Mouse (Mus musculus): ENCODE data around the gene Otulinl. TPM values are rescaled to one million over a fixed set of nuclear protein-coding genes. Genes with fewer than 3 reads are reported as not detected.

Gene Otulinl
- total and polyA plus RNA-seq, 3 experiments, result not detected

GRCm38 (mm10) chr15:27676211-27676610, 5.2 kb downstream of the Otulinl start:
- no peaks in the 10 kb centered on the region for H3K36me3 ChIP-seq (replicated peaks)

GRCm38 (mm10) chr15:27675122-27675521, 6.3 kb downstream of the Otulinl start:
- DNase-seq (ENCODE audit: low spot score), result no peak
- Histone ChIP-seq H3K36me3 (replicated peaks) (no peaks in the 10 kb centered on the region), H3K27me3 (ENCODE audit: insufficient read depth, low read length) (no peaks in the 10 kb centered on the region), H3K4me3 (ENCODE audit: low read depth, low read length) (no peak overlapping the region), H3K4me1 (ENCODE audit: insufficient read depth, low read depth, low read length) (no peaks in the 10 kb centered on the region), H3K9me3 (replicated peaks) (no peaks in the 10 kb centered on the region)
- no peak for ATAC-seq (ENCODE audit: extremely low read depth, insufficient number of reproducible peaks, low FRiP score, poor library complexity, severe bottlenecking)
- TF ChIP-seq GATA2 (IDR thresholded peaks at IDR 0.05; ENCODE audit: borderline replicate concordance, low read depth, low read length), result no peak
- no peak for TF ChIP-seq TAL1 (conservative IDR thresholded peaks at IDR 0.05; ENCODE audit: low read depth, low read length)
- no peak for TF ChIP-seq CTCF (IDR thresholded peaks at IDR 0.05; ENCODE audit: low read depth, low read length)
- TF ChIP-seq POLR2AphosphoS5 (IDR thresholded peaks at IDR 0.05; ENCODE audit: insufficient replicate concordance, low read depth, low read length), result no peak
- TF ChIP-seq GATA1 (IDR thresholded peaks at IDR 0.05; ENCODE audit: borderline replicate concordance, low read length), result no peak

More at GRCm38 (mm10) chr15:27676211-27676610, 5.2 kb downstream of the Otulinl start:
- ATAC-seq (ENCODE audit: extremely low read depth, insufficient number of reproducible peaks, low FRiP score, poor library complexity, severe bottlenecking), result no peak
- no peak overlapping the region for H3K4me3 ChIP-seq (ENCODE audit: low read depth, low read length)
- peaks cover 3% of the 10 kb centered on the region for H3K9me3 ChIP-seq (replicated peaks)
- DNase-seq (ENCODE audit: low spot score), result no peak
- no peaks in the 10 kb centered on the region for H3K4me1 ChIP-seq (ENCODE audit: insufficient read depth, low read depth, low read length)
- H3K27me3 ChIP-seq (ENCODE audit: insufficient read depth, low read length), result no peaks in the 10 kb centered on the region
- no peak for TF ChIP-seq TAL1 (conservative IDR thresholded peaks at IDR 0.05; ENCODE audit: low read depth, low read length)
- TF ChIP-seq GATA2 (IDR thresholded peaks at IDR 0.05; ENCODE audit: borderline replicate concordance, low read depth, low read length), result no peak
- TF ChIP-seq CTCF (IDR thresholded peaks at IDR 0.05; ENCODE audit: low read depth, low read length), result no peak
- TF ChIP-seq POLR2AphosphoS5 (IDR thresholded peaks at IDR 0.05; ENCODE audit: insufficient replicate concordance, low read depth, low read length), result no peak
- no peak for TF ChIP-seq GATA1 (IDR thresholded peaks at IDR 0.05; ENCODE audit: borderline replicate concordance, low read length)

GRCm38 (mm10) chr15:27674041-27674440, 7.3 kb downstream of the Otulinl start:
- Histone ChIP-seq H3K36me3 (replicated peaks) (no peaks in the 10 kb centered on the region), H3K4me1 (ENCODE audit: insufficient read depth, low read depth, low read length) (no peaks in the 10 kb centered on the region), H3K27me3 (ENCODE audit: insufficient read depth, low read length) (no peaks in the 10 kb centered on the region), H3K4me3 (ENCODE audit: low read depth, low read length) (no peak overlapping the region), H3K9me3 (replicated peaks) (no peaks in the 10 kb centered on the region)
- no peak for TF ChIP-seq CTCF (IDR thresholded peaks at IDR 0.05; ENCODE audit: low read depth, low read length)
- TF ChIP-seq GATA1 (IDR thresholded peaks at IDR 0.05; ENCODE audit: borderline replicate concordance, low read length), result no peak
- no peak for TF ChIP-seq POLR2AphosphoS5 (IDR thresholded peaks at IDR 0.05; ENCODE audit: insufficient replicate concordance, low read depth, low read length)
- no peak for TF ChIP-seq TAL1 (conservative IDR thresholded peaks at IDR 0.05; ENCODE audit: low read depth, low read length)
- TF ChIP-seq GATA2 (IDR thresholded peaks at IDR 0.05; ENCODE audit: borderline replicate concordance, low read depth, low read length), result no peak
- DNase-seq (ENCODE audit: low spot score) (no peak), ATAC-seq (ENCODE audit: extremely low read depth, insufficient number of reproducible peaks, low FRiP score, poor library complexity, severe bottlenecking) (no peak)

GRCm38 (mm10) chr15:27673151-27673550, 8.2 kb downstream of the Otulinl start:
- Histone ChIP-seq H3K4me1 (ENCODE audit: insufficient read depth, low read depth, low read length) (no peaks in the 10 kb centered on the region), H3K9me3 (replicated peaks) (no peaks in the 10 kb centered on the region), H3K36me3 (replicated peaks) (no peaks in the 10 kb centered on the region), H3K27me3 (ENCODE audit: insufficient read depth, low read length) (no peaks in the 10 kb centered on the region), H3K4me3 (ENCODE audit: low read depth, low read length) (no peak overlapping the region)
- no peak for ATAC-seq (ENCODE audit: extremely low read depth, insufficient number of reproducible peaks, low FRiP score, poor library complexity, severe bottlenecking)
- no peak for DNase-seq (ENCODE audit: low spot score)
- TF ChIP-seq GATA1 (IDR thresholded peaks at IDR 0.05; ENCODE audit: borderline replicate concordance, low read length), result no peak

- Histone ChIP-seq H3K9me3 (replicated peaks) (no peaks in the 10 kb centered on the region), H3K36me3 (replicated peaks) (no peaks in the 10 kb centered on the region), H3K4me3 (ENCODE audit: low read depth, low read length) (no peak overlapping the region), H3K4me1 (ENCODE audit: insufficient read depth, low read depth, low read length) (no peaks in the 10 kb centered on the region), H3K27me3 (ENCODE audit: insufficient read depth, low read length) (no peaks in the 10 kb centered on the region)
- ATAC-seq (ENCODE audit: extremely low read depth, insufficient number of reproducible peaks, low FRiP score, poor library complexity, severe bottlenecking), result no peak
- TF ChIP-seq GATA1 (IDR thresholded peaks at IDR 0.05; ENCODE audit: borderline replicate concordance, low read length), result no peak
- no peak for TF ChIP-seq TAL1 (conservative IDR thresholded peaks at IDR 0.05; ENCODE audit: low read depth, low read length)
- no peak for TF ChIP-seq CTCF (IDR thresholded peaks at IDR 0.05; ENCODE audit: low read depth, low read length)
- no peak for TF ChIP-seq POLR2AphosphoS5 (IDR thresholded peaks at IDR 0.05; ENCODE audit: insufficient replicate concordance, low read depth, low read length)
- no peak for TF ChIP-seq GATA2 (IDR thresholded peaks at IDR 0.05; ENCODE audit: borderline replicate concordance, low read depth, low read length)
- no peak for DNase-seq (ENCODE audit: low spot score)
Measured at GRCm38 (mm10) chr15:27672259-27672658, 9.1 kb downstream of the Otulinl start.

- no peak for TF ChIP-seq GATA1 (IDR thresholded peaks at IDR 0.05; ENCODE audit: borderline replicate concordance, low read length)
- no peak for TF ChIP-seq TAL1 (conservative IDR thresholded peaks at IDR 0.05; ENCODE audit: low read depth, low read length)
- TF ChIP-seq POLR2AphosphoS5 (IDR thresholded peaks at IDR 0.05; ENCODE audit: insufficient replicate concordance, low read depth, low read length), result no peak
- TF ChIP-seq GATA2 (IDR thresholded peaks at IDR 0.05; ENCODE audit: borderline replicate concordance, low read depth, low read length), result no peak
- TF ChIP-seq CTCF (IDR thresholded peaks at IDR 0.05; ENCODE audit: low read depth, low read length), result no peak
- DNase-seq (ENCODE audit: low spot score), result no peak
- H3K4me1 ChIP-seq (ENCODE audit: insufficient read depth, low read depth, low read length), result no peaks in the 10 kb centered on the region
- H3K36me3 ChIP-seq (replicated peaks), result no peaks in the 10 kb centered on the region
- H3K4me3 ChIP-seq (ENCODE audit: low read depth, low read length), result no peak overlapping the region
- ATAC-seq (ENCODE audit: extremely low read depth, insufficient number of reproducible peaks, low FRiP score, poor library complexity, severe bottlenecking), result no peak
- H3K9me3 ChIP-seq (replicated peaks), result no peaks in the 10 kb centered on the region
- no peaks in the 10 kb centered on the region for H3K27me3 ChIP-seq (ENCODE audit: insufficient read depth, low read length)
Measured at GRCm38 (mm10) chr15:27671612-27672245, 9.7 kb downstream of the Otulinl start.
